Mouse (Mus musculus): ENCODE data around the gene Ndc1.

DNA sequence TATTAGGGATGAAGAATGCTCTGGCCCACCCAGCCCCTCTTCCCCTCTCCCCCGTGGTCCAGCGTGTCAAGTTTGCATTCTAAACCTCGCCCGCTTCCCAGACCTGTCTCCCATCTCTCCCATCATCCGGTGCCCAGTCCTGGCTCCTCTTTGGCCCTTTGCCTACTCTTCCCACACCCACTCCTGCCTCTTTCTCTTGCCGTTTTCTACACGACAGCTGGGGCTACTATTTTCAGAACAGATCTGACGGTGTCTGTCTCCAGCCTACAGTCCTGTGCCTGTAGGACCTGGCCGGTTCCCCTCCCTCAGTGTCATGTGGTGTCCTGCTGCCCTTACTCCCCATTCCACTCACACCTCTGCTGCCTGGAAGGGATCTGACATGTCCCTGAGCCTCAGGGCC is 59.0 kb downstream of the Ndc1 start:
- TF ChIP-seq POLR2A (IDR thresholded peaks at IDR 0.05; ENCODE audit: borderline replicate concordance, insufficient read depth, low read length) (no peak), CTCF (IDR thresholded peaks at IDR 0.05; ENCODE audit: borderline replicate concordance, insufficient read depth, low read depth, low read length) (no peak)
